Mouse (Mus musculus): ENCODE measurements around the gene OR5BS1P. TPM values are rescaled to one million over a fixed set of nuclear protein-coding genes. Genes with fewer than 3 reads are reported as not detected.

OR5BS1P gene
- total and polyA plus RNA-seq, 3 experiments = not detected

Other genes with a start within 250 kb of the OR5BS1P start
- not detected in 2 replicates for gene Gm44579, start 248.9 kb upstream of the OR5BS1P start, total RNA-seq (2012; rRNA removed)
- not detected in 2 replicates for gene Gm44579, start 248.9 kb upstream of the OR5BS1P start, total RNA-seq (2014; rRNA removed)
- not detected in 2 replicates for gene Gm44579, start 248.9 kb upstream of the OR5BS1P start, polyA plus RNA-seq (2012; ENCODE audit: insufficient read length, low read depth)
- gene Olfr287, start 248.8 kb upstream of the OR5BS1P start, total RNA-seq (2012; rRNA removed) = not detected in 2 replicates
- not detected in 2 replicates for gene Olfr287, start 248.8 kb upstream of the OR5BS1P start, total RNA-seq (2014; rRNA removed)
- not detected in 2 replicates for gene Olfr287, start 248.8 kb upstream of the OR5BS1P start, polyA plus RNA-seq (2012; ENCODE audit: insufficient read length, low read depth)
- gene Olfr286, start 235.4 kb upstream of the OR5BS1P start, total RNA-seq (2012; rRNA removed) = 0.04 TPM in 1 of 2 replicates, not detected in the other
- not detected in 2 replicates for gene Olfr286, start 235.4 kb upstream of the OR5BS1P start, total RNA-seq (2014; rRNA removed)
- not detected in 2 replicates for gene Olfr286, start 235.4 kb upstream of the OR5BS1P start, polyA plus RNA-seq (2012; ENCODE audit: insufficient read length, low read depth)
- gene H1fnt, start 212.6 kb upstream of the OR5BS1P start, total RNA-seq (2012; rRNA removed) = not detected in 2 replicates
- not detected in 2 replicates for gene H1fnt, start 212.6 kb upstream of the OR5BS1P start, total RNA-seq (2014; rRNA removed)
- gene H1fnt, start 212.6 kb upstream of the OR5BS1P start, polyA plus RNA-seq (2012; ENCODE audit: insufficient read length, low read depth) = not detected in 2 replicates
- gene Zfp641, start 173.7 kb upstream of the OR5BS1P start, total RNA-seq (2012; rRNA removed) = 0.04 TPM in 1 of 2 replicates, not detected in the other
- gene Zfp641, start 173.7 kb upstream of the OR5BS1P start, total RNA-seq (2014; rRNA removed) = not detected in 2 replicates
- gene Zfp641, start 173.7 kb upstream of the OR5BS1P start, polyA plus RNA-seq (2012; ENCODE audit: insufficient read length, low read depth) = not detected in 2 replicates
- gene Olfr285, start 152.5 kb upstream of the OR5BS1P start, total RNA-seq (2012; rRNA removed) = not detected in 2 replicates
- not detected in 2 replicates for gene Olfr285, start 152.5 kb upstream of the OR5BS1P start, total RNA-seq (2014; rRNA removed)
- gene Olfr285, start 152.5 kb upstream of the OR5BS1P start, polyA plus RNA-seq (2012; ENCODE audit: insufficient read length, low read depth) = not detected in 2 replicates
- gene Olfr284, start 128.9 kb upstream of the OR5BS1P start, total RNA-seq (2012; rRNA removed) = not detected in 2 replicates
- gene Olfr284, start 128.9 kb upstream of the OR5BS1P start, total RNA-seq (2014; rRNA removed) = not detected in 2 replicates
- not detected in 2 replicates for gene Olfr284, start 128.9 kb upstream of the OR5BS1P start, polyA plus RNA-seq (2012; ENCODE audit: insufficient read length, low read depth)
- not detected in 2 replicates for gene Olfr283, start 89.0 kb upstream of the OR5BS1P start, total RNA-seq (2012; rRNA removed)
- not detected in 2 replicates for gene Olfr283, start 89.0 kb upstream of the OR5BS1P start, total RNA-seq (2014; rRNA removed)
- gene Olfr283, start 89.0 kb upstream of the OR5BS1P start, polyA plus RNA-seq (2012; ENCODE audit: insufficient read length, low read depth) = not detected in 2 replicates
- not detected in 2 replicates for gene Olfr282, start 38.7 kb upstream of the OR5BS1P start, total RNA-seq (2012; rRNA removed)
- not detected in 2 replicates for gene Olfr282, start 38.7 kb upstream of the OR5BS1P start, total RNA-seq (2014; rRNA removed)
- not detected in 2 replicates for gene Olfr282, start 38.7 kb upstream of the OR5BS1P start, polyA plus RNA-seq (2012; ENCODE audit: insufficient read length, low read depth)
- not detected in 2 replicates for gene Olfr281, start 17.3 kb upstream of the OR5BS1P start, total RNA-seq (2012; rRNA removed)
- gene Olfr281, start 17.3 kb upstream of the OR5BS1P start, total RNA-seq (2014; rRNA removed) = not detected in 2 replicates
- gene Olfr281, start 17.3 kb upstream of the OR5BS1P start, polyA plus RNA-seq (2012; ENCODE audit: insufficient read length, low read depth) = not detected in 2 replicates
- gene Lalba, start 12.8 kb downstream of the OR5BS1P start, total RNA-seq (2012; rRNA removed) = not detected in 2 replicates
- gene Lalba, start 12.8 kb downstream of the OR5BS1P start, total RNA-seq (2014; rRNA removed) = not detected in 2 replicates
- not detected in 2 replicates for gene Lalba, start 12.8 kb downstream of the OR5BS1P start, polyA plus RNA-seq (2012; ENCODE audit: insufficient read length, low read depth)
- not detected in 2 replicates for gene Olfr279, start 22.5 kb downstream of the OR5BS1P start, total RNA-seq (2012; rRNA removed)
- not detected in 2 replicates for gene Olfr279, start 22.5 kb downstream of the OR5BS1P start, total RNA-seq (2014; rRNA removed)
- 0.07 TPM in 1 of 2 replicates, not detected in the other for gene Olfr279, start 22.5 kb downstream of the OR5BS1P start, polyA plus RNA-seq (2012; ENCODE audit: insufficient read length, low read depth)
- gene Kansl2, start 64.4 kb downstream of the OR5BS1P start, total RNA-seq (2012; rRNA removed) = 59.6 and 84.7 TPM in 2 replicates
- 101 and 103 TPM in 2 replicates for gene Kansl2, start 64.4 kb downstream of the OR5BS1P start, total RNA-seq (2014; rRNA removed)
- 111 and 125 TPM in 2 replicates for gene Kansl2, start 64.4 kb downstream of the OR5BS1P start, polyA plus RNA-seq (2012; ENCODE audit: insufficient read length, low read depth)
- gene Ccnt1, start 101.0 kb downstream of the OR5BS1P start, total RNA-seq (2012; rRNA removed) = 36.8 and 42.1 TPM in 2 replicates
- gene Ccnt1, start 101.0 kb downstream of the OR5BS1P start, total RNA-seq (2014; rRNA removed) = 38.1 and 41.3 TPM in 2 replicates
- 62.1 and 73.3 TPM in 2 replicates for gene Ccnt1, start 101.0 kb downstream of the OR5BS1P start, polyA plus RNA-seq (2012; ENCODE audit: insufficient read length, low read depth)
- not detected in 2 replicates for gene 4930415O20Rik, start 101.1 kb downstream of the OR5BS1P start, total RNA-seq (2012; rRNA removed)
- not detected in 2 replicates for gene 4930415O20Rik, start 101.1 kb downstream of the OR5BS1P start, total RNA-seq (2014; rRNA removed)
- not detected in 2 replicates for gene 4930415O20Rik, start 101.1 kb downstream of the OR5BS1P start, polyA plus RNA-seq (2012; ENCODE audit: insufficient read length, low read depth)
- gene Adcy6, start 140.2 kb downstream of the OR5BS1P start, total RNA-seq (2012; rRNA removed) = 1.5 and 2.6 TPM in 2 replicates
- 0.05 TPM in 1 of 2 replicates, not detected in the other for gene Adcy6, start 140.2 kb downstream of the OR5BS1P start, total RNA-seq (2014; rRNA removed)
- 0.06 and 0.11 TPM in 2 replicates for gene Adcy6, start 140.2 kb downstream of the OR5BS1P start, polyA plus RNA-seq (2012; ENCODE audit: insufficient read length, low read depth)
- gene Cacnb3, start 160.9 kb downstream of the OR5BS1P start, total RNA-seq (2012; rRNA removed) = 2.9 and 4.3 TPM in 2 replicates
- 2.3 and 2.5 TPM in 2 replicates for gene Cacnb3, start 160.9 kb downstream of the OR5BS1P start, total RNA-seq (2014; rRNA removed)
- 5.7 and 7.0 TPM in 2 replicates for gene Cacnb3, start 160.9 kb downstream of the OR5BS1P start, polyA plus RNA-seq (2012; ENCODE audit: insufficient read length, low read depth)
- 103 and 132 TPM in 2 replicates for gene Ddx23, start 193.0 kb downstream of the OR5BS1P start, total RNA-seq (2012; rRNA removed)
- gene Ddx23, start 193.0 kb downstream of the OR5BS1P start, total RNA-seq (2014; rRNA removed) = 58.5 and 59.4 TPM in 2 replicates
- 148 and 181 TPM in 2 replicates for gene Ddx23, start 193.0 kb downstream of the OR5BS1P start, polyA plus RNA-seq (2012; ENCODE audit: insufficient read length, low read depth)
- gene Rnd1, start 207.6 kb downstream of the OR5BS1P start, total RNA-seq (2012; rRNA removed) = 3.8 and 6.3 TPM in 2 replicates
- gene Rnd1, start 207.6 kb downstream of the OR5BS1P start, total RNA-seq (2014; rRNA removed) = 5.8 and 9.4 TPM in 2 replicates
- gene Rnd1, start 207.6 kb downstream of the OR5BS1P start, polyA plus RNA-seq (2012; ENCODE audit: insufficient read length, low read depth) = 5.7 and 6.0 TPM in 2 replicates
- gene Ccdc65, start 238.3 kb downstream of the OR5BS1P start, total RNA-seq (2012; rRNA removed) = 0.13 TPM in 1 of 2 replicates, not detected in the other
- not detected in 2 replicates for gene Ccdc65, start 238.3 kb downstream of the OR5BS1P start, total RNA-seq (2014; rRNA removed)
- 0.11 and 0.14 TPM in 2 replicates for gene Ccdc65, start 238.3 kb downstream of the OR5BS1P start, polyA plus RNA-seq (2012; ENCODE audit: insufficient read length, low read depth)